Mouse (Mus musculus): ENCODE measurements around the gene Gm20906. TPM values are rescaled to one million over a fixed set of nuclear protein-coding genes. Genes with fewer than 3 reads are reported as not detected.

The Gm20906 gene
- not detected for total RNA-seq (2023)

GRCm38 (mm10) chrY:87550666-87551065, at the start of gene Gm20906:
Gm20906 (plus strand) TSS chrY:87550966.

